Mouse (Mus musculus) myocyte (in vitro differentiated cells): Measurements from ENCODE around the gene Yipf3.

Source experiments
- E2F4 ChIP-seq: IDR thresholded peaks from one replicate; pipeline ENCODE4 v1.6.1; 2011; ENCODE audit warnings: mild to moderate bottlenecking, control low read depth, moderate library complexity; ENCODE audit not compliant: insufficient read depth
- MAX ChIP-seq: IDR thresholded peaks from one replicate; pipeline ENCODE4 v1.6.1; 2011; ENCODE audit warnings: low read depth, mild to moderate bottlenecking, control low read depth
- MYOD1 ChIP-seq, 3 experiments: IDR thresholded peaks; one replicate each; pipeline ENCODE4 v1.6.1; 2011; ENCODE audit warnings: control low read depth in 2 of 3, low read depth in 2 of 3, mild to moderate bottlenecking in 2 of 3, moderate library complexity in 1 of 3; ENCODE audit not compliant: insufficient read length in 2 of 3, control insufficient read depth in 1 of 3
- POLR2A ChIP-seq: IDR thresholded peaks from one replicate; pipeline ENCODE4 v1.6.1; 2011; ENCODE audit warnings: low read depth, mild to moderate bottlenecking, control low read depth, moderate library complexity; ENCODE audit not compliant: insufficient read length
- POLR2AphosphoS2 ChIP-seq: IDR thresholded peaks from one replicate; pipeline ENCODE4 v1.6.1; 2011; ENCODE audit warnings: low read depth, control low read depth; ENCODE audit not compliant: insufficient read length
- REST ChIP-seq: IDR thresholded peaks from one replicate; pipeline ENCODE4 v1.6.1; 2011; ENCODE audit warnings: mild to moderate bottlenecking, control low read depth, moderate library complexity; ENCODE audit not compliant: insufficient read depth, insufficient read length
- SRF ChIP-seq: IDR thresholded peaks from one replicate; pipeline ENCODE4 v1.6.1; 2011; ENCODE audit warnings: low read depth; ENCODE audit not compliant: control insufficient read depth, insufficient read length
- TCF3 ChIP-seq: IDR thresholded peaks from one replicate; pipeline ENCODE4 v1.6.1; 2011; ENCODE audit warnings: low read depth, control low read depth; ENCODE audit not compliant: insufficient read length
- USF1 ChIP-seq: IDR thresholded peaks from one replicate; pipeline ENCODE4 v1.6.1; 2011; ENCODE audit warnings: low read depth, mild to moderate bottlenecking, control low read depth, moderate library complexity

DNA sequence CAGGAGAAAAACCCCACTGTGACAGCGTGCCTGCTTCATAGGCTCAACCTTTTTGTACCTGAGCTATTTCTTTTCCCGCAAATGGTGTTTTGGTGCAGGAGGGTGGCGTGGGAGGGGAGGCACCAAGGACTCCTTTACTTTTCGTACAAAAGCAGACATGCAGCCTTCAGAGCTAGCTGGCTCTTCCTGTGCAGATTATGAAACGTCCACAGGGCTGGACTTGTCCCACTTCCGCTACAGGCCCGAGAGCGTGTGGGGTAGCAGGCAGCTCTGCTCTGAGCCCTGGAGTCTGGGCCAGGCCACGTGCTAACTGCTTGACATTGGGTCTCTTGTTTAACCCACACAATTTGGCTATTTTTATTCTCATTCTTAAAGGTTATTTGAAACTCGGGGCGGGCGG lies 54.0 kb downstream of the Yipf3 start:
- TF ChIP-seq POLR2A (no peak), REST (no peak), SRF (no peak), MYOD1 (IDR thresholded peaks at IDR 0.05; ENCODE audit: control insufficient read depth in 1 of 3, insufficient read length in 2 of 3, low read depth in 2 of 3) (no peak), USF1 (no peak), POLR2AphosphoS2 (no peak), MAX (no peak), TCF3 (no peak), E2F4 (no peak)
